Mouse (Mus musculus) hindbrain, embryonic 13.5 days (tissue): ENCODE measurements at regions not wholly inside any gene's neighbourhood (a gene's known extent, or its start where the extent isn't known, plus 50 kb on each side); places are given as distances from the start of the nearest gene placed in this dataset.

Experiments used
- ATAC-seq: fragments of 200-750 bp; cut with Nextera tagmentation; 2 replicates; pipeline ENCODE4 v1.8.0; 2017; ENCODE audit warnings: moderate TSS enrichment; ENCODE audit not compliant: low FRiP score
- H3K27ac ChIP-seq: fragments of 300-500 bp; sonication (generic); 2 replicates; pipeline ENCODE4 v1.5.1; 2015; ENCODE audit warnings: inconsistent platforms, mild to moderate bottlenecking, moderate library complexity
- H3K27me3 ChIP-seq: fragments of 300-500 bp; sonication (generic); 2 replicates; pipeline ENCODE4 v1.6.1; 2015; ENCODE audit warnings: mild to moderate bottlenecking, inconsistent platforms
- H3K36me3 ChIP-seq: fragments of 300-500 bp; sonication (generic); 2 replicates; pipeline ENCODE4 v1.6.1; 2015; ENCODE audit warnings: mild to moderate bottlenecking, inconsistent platforms
- H3K4me1 ChIP-seq: fragments of 300-500 bp; sonication (generic); replicated peaks from 2 replicates; pipeline ENCODE4 v1.6.1; 2015; ENCODE audit warnings: inconsistent platforms
- H3K4me2 ChIP-seq: fragments of 300-500 bp; sonication (generic); 2 replicates; pipeline ENCODE4 v1.6.1; 2015; ENCODE audit warnings: inconsistent platforms, mild to moderate bottlenecking, moderate library complexity
- H3K4me3 ChIP-seq: fragments of 300-500 bp; sonication (generic); 2 replicates; pipeline ENCODE4 v1.5.1; 2015; ENCODE audit warnings: mild to moderate bottlenecking, inconsistent platforms
- H3K9ac ChIP-seq: fragments of 300-500 bp; sonication (generic); 2 replicates; pipeline ENCODE4 v1.6.1; 2015; ENCODE audit warnings: mild to moderate bottlenecking, inconsistent platforms
- H3K9me3 ChIP-seq: fragments of 300-500 bp; sonication (generic); 2 replicates; pipeline ENCODE4 v1.6.1; 2016; ENCODE audit warnings: inconsistent platforms
- WGBS: fragments of 180-500 bp; shearing (Covaris S2); methylation state at CpG from one replicate; pipeline ENCODE4 v1.1.7; 2015; 5-methylcytosine and 5-hydroxymethylcytosine counted together

- H3K9me3 ChIP-seq, result no peaks in the 10 kb centered on the region
- H3K4me1 ChIP-seq, result peaks cover 7% of the 10 kb centered on the region; the same call in 1 of the 2 replicates
- 65% methylated on average over 8 of the region's 8 CpGs for WGBS
- H3K9ac ChIP-seq, result no peak overlapping the region
- H3K4me3 ChIP-seq, result no peak overlapping the region
- H3K36me3 ChIP-seq, result no peaks in the 10 kb centered on the region
- H3K27ac ChIP-seq, result no peak overlapping the region
- no peaks in the 10 kb centered on the region for H3K27me3 ChIP-seq
- no peak for ATAC-seq
- H3K4me2 ChIP-seq, result no peak overlapping the region
These were observed 209.9 kb downstream of the Cdh11 start for GRCm38 (mm10) chr8:102575523-102575922.

GRCm38 (mm10) chr8:102567779-102568178, 217.7 kb downstream of the Cdh11 start:
- 83% methylated on average over 5 of the region's 5 CpGs for WGBS
- Histone ChIP-seq H3K4me1 (no peaks in the 10 kb centered on the region), H3K36me3 (no peaks in the 10 kb centered on the region)

GRCm38 (mm10) chr8:102554213-102554612, 231.2 kb downstream of the Cdh11 start:
- H3K4me2 ChIP-seq, result no peak overlapping the region
- no peaks in the 10 kb centered on the region for H3K36me3 ChIP-seq
- ATAC-seq, result no peak
- peaks cover 3% of the 10 kb centered on the region; the same call in 1 of the 2 replicates for H3K4me1 ChIP-seq
- no peaks in the 10 kb centered on the region for H3K9me3 ChIP-seq
- 64% methylated on average over 6 of the region's 6 CpGs for WGBS
- H3K4me3 ChIP-seq, result no peak overlapping the region
- no peak overlapping the region for H3K9ac ChIP-seq
- no peak overlapping the region for H3K27ac ChIP-seq
- H3K27me3 ChIP-seq, result no peaks in the 10 kb centered on the region

More at GRCm38 (mm10) chr8:102567779-102568178, 217.7 kb downstream of the Cdh11 start:
- ATAC-seq, result no peak
- H3K27me3 ChIP-seq, result no peaks in the 10 kb centered on the region
- H3K9ac ChIP-seq, result no peak overlapping the region
- H3K9me3 ChIP-seq, result no peaks in the 10 kb centered on the region
- no peak overlapping the region for H3K4me3 ChIP-seq
- no peak overlapping the region for H3K27ac ChIP-seq
- H3K4me2 ChIP-seq, result no peak overlapping the region

DNA sequence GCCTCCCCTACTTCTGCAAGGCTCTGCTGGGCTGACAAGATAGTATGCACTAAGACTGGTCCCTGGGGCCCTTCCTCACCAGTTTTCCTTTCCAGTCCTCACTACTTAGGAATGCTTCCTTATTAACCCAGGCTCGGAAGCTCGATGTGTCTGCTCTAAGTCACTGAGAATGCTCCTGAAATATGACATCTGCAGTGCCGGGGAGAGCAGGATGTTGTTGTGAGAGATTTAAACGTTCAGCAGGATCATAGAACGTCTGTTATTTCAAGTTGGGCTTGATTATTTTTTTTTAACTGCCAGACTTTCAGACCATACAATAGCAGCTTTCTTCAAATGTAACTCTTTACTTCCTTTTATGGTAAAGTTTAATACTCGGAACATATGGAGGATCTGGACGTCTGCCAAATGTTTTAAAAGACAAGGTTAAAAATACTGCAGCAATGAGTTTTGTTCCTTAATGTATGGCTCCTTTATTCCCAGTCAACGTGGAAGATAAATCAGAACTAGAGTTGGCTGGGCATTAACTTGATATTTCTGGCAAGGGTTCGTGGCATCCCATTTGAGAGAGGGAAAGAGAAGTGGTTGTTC, 232.0 kb downstream of the Cdh11 start:
- H3K27ac ChIP-seq, result peak overlapping the region; percentile 52; the same call in 1 of the 2 replicates
- H3K27me3 ChIP-seq, result no peaks in the 10 kb centered on the region
- 44% methylated on average over 9 of the region's 9 CpGs for WGBS
- ATAC-seq, result no peak
- no peaks in the 10 kb centered on the region for H3K9me3 ChIP-seq
- H3K9ac ChIP-seq, result no peak overlapping the region
- H3K4me1 ChIP-seq, result peaks cover 3% of the 10 kb centered on the region; the same call in 1 of the 2 replicates
- H3K4me2 ChIP-seq, result no peak overlapping the region
- H3K36me3 ChIP-seq, result no peaks in the 10 kb centered on the region
- H3K4me3 ChIP-seq, result no peak overlapping the region

DNA sequence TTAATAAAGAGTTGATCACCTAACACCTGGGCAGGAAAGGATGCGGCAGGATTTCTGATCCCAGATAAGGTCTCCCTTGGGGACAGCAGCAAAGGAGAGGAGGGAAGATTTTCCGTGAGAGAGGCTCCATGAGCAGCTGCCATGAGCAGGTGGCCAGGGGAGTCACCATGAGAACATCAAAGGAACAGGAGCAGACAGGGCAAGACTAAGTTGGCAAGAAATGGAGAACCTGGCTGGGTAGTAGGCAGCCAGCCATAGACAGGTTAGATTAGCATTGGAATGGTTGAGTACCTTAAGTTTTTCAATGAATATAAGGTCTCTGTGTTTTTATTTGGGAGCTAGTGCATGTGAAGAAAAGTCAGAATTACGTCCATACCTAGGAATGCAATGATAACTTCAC, 246.6 kb downstream of the Cdh11 start:
- H3K9ac ChIP-seq, result no peak overlapping the region
- H3K9me3 ChIP-seq, result no peaks in the 10 kb centered on the region
- H3K27me3 ChIP-seq, result no peaks in the 10 kb centered on the region
- no peak overlapping the region for H3K4me2 ChIP-seq
- H3K4me3 ChIP-seq, result no peak overlapping the region
- 67% methylated on average over 3 of the region's 3 CpGs for WGBS
- H3K4me1 ChIP-seq, result no peaks in the 10 kb centered on the region
- no peak overlapping the region for H3K27ac ChIP-seq
- no peak for ATAC-seq
- no peaks in the 10 kb centered on the region for H3K36me3 ChIP-seq

GRCm38 (mm10) chr8:102538068-102538467, 247.4 kb downstream of the Cdh11 start:
- WGBS, result 46% methylated on average over 3 of the region's 3 CpGs
- ATAC-seq, result no peak
- Histone ChIP-seq H3K9me3 (no peaks in the 10 kb centered on the region), H3K4me2 (no peak overlapping the region), H3K9ac (no peak overlapping the region), H3K27me3 (no peaks in the 10 kb centered on the region), H3K4me1 (no peaks in the 10 kb centered on the region), H3K36me3 (no peaks in the 10 kb centered on the region), H3K4me3 (no peak overlapping the region), H3K27ac (no peak overlapping the region)

DNA sequence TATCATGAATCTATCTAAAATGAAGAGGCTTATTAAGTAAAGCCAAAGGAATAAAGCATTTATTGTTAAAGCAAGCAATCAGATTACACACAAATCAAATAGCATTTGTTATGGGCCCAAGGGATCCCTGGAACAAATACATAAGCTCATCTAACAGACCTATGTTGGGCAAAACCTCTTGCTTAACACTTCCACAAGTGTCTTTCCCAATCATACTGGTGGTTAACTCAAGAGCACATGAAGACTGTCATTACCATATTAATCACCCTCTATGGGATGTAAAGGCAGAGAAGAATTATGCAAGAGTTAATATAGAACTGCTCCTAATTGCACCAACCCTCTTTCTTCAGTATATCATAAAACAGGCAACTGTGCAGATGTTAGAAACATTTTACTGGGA, 267.0 kb downstream of the Cdh11 start:
- no peak overlapping the region for H3K9ac ChIP-seq
- H3K27me3 ChIP-seq, result no peaks in the 10 kb centered on the region
- no peaks in the 10 kb centered on the region for H3K9me3 ChIP-seq
- H3K4me3 ChIP-seq, result no peak overlapping the region
- no peak overlapping the region for H3K27ac ChIP-seq
- H3K4me2 ChIP-seq, result no peak overlapping the region
- no peaks in the 10 kb centered on the region for H3K4me1 ChIP-seq
- H3K36me3 ChIP-seq, result no peaks in the 10 kb centered on the region
- ATAC-seq, result no peak

GRCm38 (mm10) chr8:102515748-102516147, 269.7 kb downstream of the Cdh11 start:
- ATAC-seq, result no peak
- no peak overlapping the region for H3K4me2 ChIP-seq

DNA sequence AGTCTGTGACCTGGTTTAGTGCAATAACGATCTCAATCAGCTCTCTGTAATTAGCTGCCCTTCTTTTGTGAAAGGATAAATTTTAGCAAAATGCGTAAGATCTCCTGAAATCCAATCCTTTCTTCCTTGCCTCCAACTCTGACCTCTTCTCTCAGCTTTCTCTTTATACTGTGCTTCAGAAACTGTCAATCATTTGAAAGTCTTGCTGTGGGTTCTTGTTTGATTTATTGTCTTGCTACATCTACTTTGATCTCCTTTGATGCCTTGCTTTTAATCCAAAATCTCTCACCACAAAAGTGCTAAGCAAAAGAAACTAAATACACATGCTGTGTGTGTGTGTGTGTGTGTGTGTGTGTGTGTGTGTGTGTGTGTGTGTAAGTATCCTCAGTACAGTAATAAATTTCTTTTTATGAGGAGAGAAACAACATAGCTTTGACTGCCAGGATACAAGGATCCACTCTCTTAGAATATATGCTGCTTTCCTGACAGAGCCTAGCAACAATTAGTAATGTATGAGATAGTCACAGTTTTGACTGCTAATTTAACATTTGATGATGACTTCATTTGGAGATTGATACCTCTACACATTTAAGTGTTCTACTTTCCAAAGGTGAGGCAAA, 270.5 kb downstream of the Cdh11 start:
- ATAC-seq, result no peak
- 0 out of 2 replicates have a peak, but pooled peaks cover 3% of the 10 kb centered on the region for H3K4me1 ChIP-seq
- no peak overlapping the region for H3K4me3 ChIP-seq
- no peak overlapping the region for H3K4me2 ChIP-seq
- no peaks in the 10 kb centered on the region for H3K9me3 ChIP-seq
- 35% methylated on average over 2 of the region's 2 CpGs for WGBS
- H3K9ac ChIP-seq, result no peak overlapping the region
- no peak overlapping the region for H3K27ac ChIP-seq
- H3K27me3 ChIP-seq, result no peaks in the 10 kb centered on the region
- H3K36me3 ChIP-seq, result no peaks in the 10 kb centered on the region

More at GRCm38 (mm10) chr8:102515748-102516147, 269.7 kb downstream of the Cdh11 start:
- Histone ChIP-seq H3K36me3 (no peaks in the 10 kb centered on the region), H3K4me3 (no peak overlapping the region), H3K9ac (no peak overlapping the region), H3K4me1 (0 out of 2 replicates have a peak, but pooled peaks cover 3% of the 10 kb centered on the region), H3K27ac (no peak overlapping the region), H3K9me3 (no peaks in the 10 kb centered on the region), H3K27me3 (no peaks in the 10 kb centered on the region)

- Histone ChIP-seq H3K27me3 (no peaks in the 10 kb centered on the region), H3K4me2 (no peak overlapping the region), H3K9ac (no peak overlapping the region), H3K4me3 (no peak overlapping the region), H3K4me1 (no peaks in the 10 kb centered on the region), H3K36me3 (no peaks in the 10 kb centered on the region), H3K27ac (no peak overlapping the region), H3K9me3 (no peaks in the 10 kb centered on the region)
- no peak for ATAC-seq
- WGBS, result 85% methylated on average over 4 of the region's 4 CpGs
These were observed 284.7 kb downstream of the Cdh11 start for GRCm38 (mm10) chr8:102500751-102501150.

DNA sequence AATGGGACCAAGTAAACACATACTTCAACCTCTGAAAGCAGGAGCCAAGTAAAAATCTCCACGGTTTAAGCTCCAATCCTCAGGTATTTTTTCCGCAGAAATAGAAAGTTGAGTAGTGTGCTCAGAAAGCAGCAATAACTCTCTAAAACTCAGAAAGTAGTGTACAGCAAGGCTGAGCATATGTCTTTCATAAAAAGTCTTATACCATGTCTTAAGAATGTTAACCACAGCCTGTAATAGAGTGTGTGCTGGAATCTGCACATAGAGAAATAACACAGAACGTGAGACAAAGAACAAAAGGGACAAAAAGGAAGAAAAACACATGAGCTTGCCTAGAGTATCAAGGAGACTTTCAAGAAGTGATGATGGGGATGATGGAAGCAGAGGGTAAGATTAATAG, 285.2 kb downstream of the Cdh11 start:
- 88% methylated on average over 3 of the region's 3 CpGs for WGBS
- Histone ChIP-seq H3K27me3 (no peaks in the 10 kb centered on the region), H3K4me2 (no peak overlapping the region), H3K4me3 (no peak overlapping the region), H3K9me3 (no peaks in the 10 kb centered on the region), H3K27ac (no peak overlapping the region), H3K4me1 (no peaks in the 10 kb centered on the region), H3K9ac (no peak overlapping the region), H3K36me3 (no peaks in the 10 kb centered on the region)
- no peak for ATAC-seq

GRCm38 (mm10) chr8:102499091-102499490, 286.4 kb downstream of the Cdh11 start:
- H3K9me3 ChIP-seq, result no peaks in the 10 kb centered on the region
- H3K27me3 ChIP-seq, result no peaks in the 10 kb centered on the region
- ATAC-seq, result no peak
- H3K36me3 ChIP-seq, result no peaks in the 10 kb centered on the region
- H3K27ac ChIP-seq, result no peak overlapping the region
- WGBS, result 40% methylated on average over 4 of the region's 4 CpGs
- H3K4me2 ChIP-seq, result no peak overlapping the region
- no peak overlapping the region for H3K4me3 ChIP-seq
- no peaks in the 10 kb centered on the region for H3K4me1 ChIP-seq
- H3K9ac ChIP-seq, result no peak overlapping the region

DNA sequence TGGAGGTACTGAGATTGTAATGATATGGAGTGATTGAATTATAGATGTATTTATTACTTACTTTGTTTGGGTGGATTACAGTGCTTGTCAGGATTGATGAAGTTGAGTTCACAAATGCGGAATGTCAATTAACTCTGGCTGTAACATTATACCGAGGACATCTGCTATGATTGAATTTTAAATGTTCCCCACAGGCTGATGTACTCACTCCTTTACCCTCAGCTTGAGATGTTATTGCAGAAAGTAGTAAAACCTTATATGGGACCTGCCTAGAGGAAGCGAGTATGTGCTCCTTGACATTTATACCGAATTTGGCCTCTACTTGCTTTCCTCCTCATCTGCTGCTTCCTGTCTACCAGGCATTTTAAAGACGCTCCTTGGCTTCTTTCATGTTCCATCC, 288.3 kb downstream of the Cdh11 start:
- 74% methylated on average over 5 of the region's 5 CpGs for WGBS
- Histone ChIP-seq H3K9me3 (no peaks in the 10 kb centered on the region), H3K36me3 (no peaks in the 10 kb centered on the region), H3K4me1 (no peaks in the 10 kb centered on the region), H3K27me3 (no peaks in the 10 kb centered on the region), H3K27ac (no peak overlapping the region), H3K4me3 (no peak overlapping the region), H3K4me2 (no peak overlapping the region), H3K9ac (no peak overlapping the region)
- ATAC-seq, result no peak
